Mouse (Mus musculus): Measurements from ENCODE around the gene Frmd8.
A peak's percentile ranks its signal among the peaks of the same experiment; 100 is the strongest.
"Not testable (repeated sequence)": the region's sequence is repeated elsewhere in the genome, so short reads cannot be mapped to it uniquely, and the experiment has no call there.

The Frmd8 gene

DNA sequence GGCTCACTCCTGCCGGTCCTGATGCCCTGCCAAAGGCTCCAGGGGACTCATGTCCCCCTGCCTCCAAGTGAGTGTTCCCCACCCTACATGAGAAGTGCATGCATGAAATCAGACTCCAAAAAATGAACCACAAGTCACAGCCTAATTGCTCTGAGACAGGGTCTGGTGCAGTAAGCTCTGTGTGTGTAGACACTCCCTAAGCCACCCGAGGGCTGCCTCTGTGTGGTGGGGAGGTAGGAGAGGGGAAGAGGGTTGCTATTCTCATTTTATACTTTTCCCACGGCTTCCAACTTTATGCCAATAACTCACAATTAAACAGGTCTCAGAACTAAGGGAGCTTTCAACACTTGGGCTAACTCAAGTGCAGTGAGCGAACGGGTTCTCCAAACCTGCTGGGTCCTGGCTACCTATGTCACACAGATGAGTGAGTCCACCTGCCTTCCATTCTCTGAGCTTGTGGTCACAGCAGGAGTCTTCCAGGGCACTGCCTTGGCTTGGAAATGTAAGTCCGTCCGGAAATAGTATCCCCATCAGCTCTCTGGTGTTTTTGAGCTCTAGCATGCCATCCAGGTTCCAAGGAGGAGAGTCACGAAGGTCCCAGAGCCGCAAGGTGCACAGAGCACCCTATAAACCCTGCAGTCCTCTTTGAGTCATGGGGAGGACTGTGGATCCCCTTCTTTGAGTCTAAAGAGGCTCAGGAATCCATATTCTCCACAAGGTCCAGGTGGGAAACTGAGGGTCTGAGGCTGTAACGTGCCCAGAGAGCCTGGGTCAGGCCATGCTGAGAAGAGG lies 50.1 kb downstream of the Frmd8 start:
- DNase-seq (ENCODE audit: low spot score) = no peak

DNA sequence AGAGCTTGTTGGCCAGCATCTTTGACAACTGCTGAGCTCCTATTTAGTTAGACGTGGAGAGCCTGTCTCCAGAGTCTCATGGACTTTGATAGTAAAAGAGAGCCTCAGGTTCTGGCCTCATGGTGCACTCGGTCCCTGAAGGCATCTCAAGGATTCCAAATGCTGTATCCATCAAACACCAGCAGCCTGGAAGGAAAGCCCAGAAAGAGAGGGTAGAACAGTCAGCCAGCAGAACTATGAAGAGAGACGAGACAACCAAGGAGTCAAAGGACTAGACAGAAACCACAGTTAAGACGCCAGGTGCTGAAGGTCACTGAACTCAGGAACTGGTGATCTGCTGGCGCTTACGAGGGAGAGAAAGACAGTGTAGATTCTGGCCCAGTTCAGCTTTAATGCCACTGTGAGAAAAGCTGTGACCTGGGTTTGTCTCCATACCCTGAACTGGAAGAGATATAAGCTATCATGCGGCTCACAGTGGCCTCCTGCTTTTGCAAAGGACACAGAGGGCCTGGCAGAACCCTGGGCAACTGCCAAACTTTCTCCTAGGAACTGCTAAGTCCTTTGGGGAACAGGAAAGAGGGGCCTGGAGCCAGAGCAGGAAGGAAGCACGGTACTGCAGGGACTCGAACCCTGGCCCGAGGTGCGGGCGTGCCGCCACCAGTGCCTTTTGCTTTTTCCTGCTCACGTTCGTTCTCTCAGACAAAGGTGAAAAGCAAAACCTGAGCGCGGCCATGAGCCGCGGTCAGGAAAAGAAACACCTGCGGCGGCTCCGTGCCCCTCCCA lies 50.8 kb downstream of the Frmd8 start:
- no peak for DNase-seq (ENCODE audit: low spot score)

GRCm38 (mm10) chr19:5823266-5823839 lies 51.7 kb downstream of the Frmd8 start:
- no peak for DNase-seq (ENCODE audit: low spot score)

- no peak for DNase-seq (ENCODE audit: low spot score)
Observed at GRCm38 (mm10) chr19:5822834-5823205, 52.3 kb downstream of the Frmd8 start.

DNA sequence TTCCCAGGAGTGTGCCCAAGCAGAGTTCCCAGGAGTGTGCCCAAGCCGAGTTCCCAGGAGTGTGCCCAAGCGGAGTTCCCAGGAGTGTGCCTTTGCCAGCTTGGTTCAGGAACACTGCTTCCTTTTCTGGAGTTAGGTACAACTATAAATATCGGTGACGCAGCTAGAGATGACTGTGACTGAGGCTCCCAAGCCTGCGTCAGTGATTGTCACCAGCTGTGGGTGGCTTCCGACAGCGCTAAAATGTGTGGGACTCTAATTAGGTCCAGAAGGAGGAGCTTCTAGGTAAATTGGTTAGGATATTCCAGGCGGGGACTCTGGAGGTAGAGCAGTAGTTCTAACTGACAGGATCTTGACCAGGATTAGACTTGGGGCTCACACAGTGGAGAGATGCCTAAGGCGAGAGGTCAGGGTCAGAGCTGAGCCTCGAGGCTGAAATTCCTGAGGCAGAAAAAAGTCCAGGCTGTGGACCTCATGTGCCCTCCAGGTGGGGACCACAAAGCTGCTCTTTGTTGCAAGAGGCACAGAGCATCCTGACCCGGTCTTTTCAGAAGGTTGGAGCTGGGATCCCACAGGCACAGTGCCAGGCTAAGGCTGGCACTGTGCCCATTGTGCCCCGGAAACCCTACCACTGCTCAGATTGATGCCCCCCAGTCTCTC lies 52.8 kb downstream of the Frmd8 start:
- no peak for DNase-seq (ENCODE audit: low spot score)

- no peak for DNase-seq (ENCODE audit: low spot score)
Observed at GRCm38 (mm10) chr19:5821847-5822173, 53.3 kb downstream of the Frmd8 start.

GRCm38 (mm10) chr19:5819549-5819948 lies 55.5 kb downstream of the Frmd8 start:
- DNase-seq (ENCODE audit: low spot score) = no peak

- DNase-seq (ENCODE audit: low spot score) = no peak
Observed at GRCm38 (mm10) chr19:5818590-5818977, 56.5 kb downstream of the Frmd8 start.

DNA sequence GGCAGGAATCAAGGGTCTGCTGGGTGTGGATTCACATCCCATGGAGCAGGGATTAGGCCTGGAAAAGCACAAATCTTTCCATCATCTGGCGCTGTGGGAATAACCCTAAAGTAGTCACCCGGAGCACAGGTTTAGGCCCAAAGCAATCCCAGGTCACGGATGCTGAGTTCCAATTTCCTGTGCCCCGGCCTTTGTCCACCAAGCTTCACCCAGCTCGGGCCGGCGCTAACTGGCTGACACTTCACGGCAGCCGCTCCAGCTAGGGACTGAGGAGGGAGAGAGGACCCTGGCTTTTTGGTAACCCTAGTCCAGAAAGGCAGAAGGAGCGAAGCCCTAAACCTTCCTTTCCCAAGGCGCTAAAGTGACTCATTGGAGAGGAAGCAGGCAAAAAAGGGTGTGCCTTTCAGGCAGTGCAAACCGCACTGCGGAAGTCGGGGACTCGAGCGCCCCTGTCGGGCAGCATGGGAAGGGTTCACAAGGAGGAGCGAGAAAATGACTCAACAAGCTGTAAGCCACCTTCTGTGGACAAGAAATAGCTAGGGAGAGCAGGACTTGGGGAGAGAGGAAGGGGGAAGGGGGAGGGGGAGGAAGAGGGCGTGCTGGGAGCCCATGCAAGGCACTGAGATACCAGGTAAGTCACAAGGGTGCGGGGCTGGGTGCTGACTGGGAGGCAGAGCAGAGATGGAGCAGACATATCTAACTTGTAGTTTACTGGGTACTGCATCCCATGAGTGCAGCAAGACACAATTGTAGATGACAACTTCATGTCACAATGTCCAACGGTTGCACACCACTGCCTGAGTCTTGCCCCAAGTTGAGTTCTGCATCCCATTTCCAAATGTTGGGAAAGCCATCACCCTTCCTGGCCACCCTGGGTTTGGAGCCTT lies 57.1 kb downstream of the Frmd8 start:
- peak; percentile 74 for DNase-seq (ENCODE audit: low spot score)

- no peak for DNase-seq (ENCODE audit: low spot score)
Observed at GRCm38 (mm10) chr19:5815928-5816327, 59.1 kb downstream of the Frmd8 start.

- DNase-seq (ENCODE audit: low spot score) = no peak
Observed at GRCm38 (mm10) chr19:5815010-5815409, 60.1 kb downstream of the Frmd8 start.

GRCm38 (mm10) chr19:5814048-5814447 lies 61.0 kb downstream of the Frmd8 start:
- DNase-seq (ENCODE audit: low spot score) = not testable (repeated sequence)

GRCm38 (mm10) chr19:5813567-5813966 lies 61.5 kb downstream of the Frmd8 start:
- no peak for DNase-seq (ENCODE audit: low spot score)

- no peak for DNase-seq (ENCODE audit: low spot score)
Observed at GRCm38 (mm10) chr19:5811771-5812504, 63.1 kb downstream of the Frmd8 start.

- no peak for DNase-seq (ENCODE audit: low spot score)
Observed at GRCm38 (mm10) chr19:5810840-5811563, 64.1 kb downstream of the Frmd8 start.

- DNase-seq (ENCODE audit: low spot score) = no peak
Observed at GRCm38 (mm10) chr19:5810103-5810839, 64.8 kb downstream of the Frmd8 start.

DNA sequence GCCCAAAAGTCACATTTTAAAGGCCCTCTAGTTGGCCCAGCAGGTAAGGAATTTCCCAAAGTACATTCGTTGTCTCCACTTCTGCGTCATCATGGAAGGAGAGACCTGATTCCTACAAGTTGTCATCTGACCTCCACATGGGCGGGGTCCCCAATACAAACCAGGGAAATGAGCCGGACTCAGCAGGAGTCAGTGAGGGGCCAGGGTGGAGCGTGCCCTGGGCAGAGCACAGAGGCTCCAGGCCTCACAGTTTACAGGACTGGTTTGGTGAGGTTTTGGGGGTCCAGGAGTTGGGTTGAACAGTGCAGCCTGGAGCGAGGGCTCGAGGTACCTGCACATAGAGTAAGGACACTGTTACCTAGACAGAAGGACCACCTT lies 65.4 kb downstream of the Frmd8 start:
- DNase-seq (ENCODE audit: low spot score) = no peak

- DNase-seq (ENCODE audit: low spot score) = no peak
Observed at GRCm38 (mm10) chr19:5808955-5809711, 65.9 kb downstream of the Frmd8 start.

DNA sequence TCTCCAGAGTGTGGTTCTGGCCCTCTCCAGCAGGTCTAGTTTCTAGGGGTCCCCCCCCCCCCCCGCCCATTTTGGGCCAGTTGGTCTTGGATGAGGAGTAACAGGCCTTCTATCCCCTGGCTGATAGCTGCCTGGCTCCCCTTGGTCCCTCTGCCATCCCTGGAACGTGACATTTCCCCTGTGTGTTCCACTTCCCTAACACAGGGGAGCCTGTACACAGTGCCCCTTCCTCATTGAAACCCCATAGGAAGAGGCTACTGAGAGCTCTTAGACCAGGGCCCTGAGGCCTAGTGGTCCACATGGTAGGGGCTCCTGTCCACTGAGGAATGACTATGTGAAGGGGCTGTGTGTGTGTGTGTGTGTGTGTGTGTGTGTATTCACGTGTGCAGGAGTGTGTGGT lies 67.3 kb downstream of the Frmd8 start:
- DNase-seq (ENCODE audit: low spot score) = no peak

Data from ovary, postnatal 14 days (tissue).